Mouse (Mus musculus) myocyte (in vitro differentiated cells): ENCODE data around the gene Vapb. TPM values are rescaled to one million over a fixed set of nuclear protein-coding genes. Genes with fewer than 3 reads are reported as not detected.

Source experiments
- H3K27me3 ChIP-seq: one replicate; pipeline ENCODE4 v1.6.1; 2011; ENCODE audit not compliant: control insufficient read depth, insufficient read depth, insufficient read length
- H3K36me3 ChIP-seq: one replicate; pipeline ENCODE4 v1.6.1; 2011; ENCODE audit not compliant: control insufficient read depth, insufficient read depth
- H3K4me2 ChIP-seq: one replicate; pipeline ENCODE4 v1.6.1; 2011; ENCODE audit warnings: low read depth, control low read depth
- H3K4me3 ChIP-seq: one replicate; pipeline ENCODE4 v1.5.1; 2011; ENCODE audit warnings: mild to moderate bottlenecking, control low read depth, moderate library complexity
- H3K79me2 ChIP-seq: one replicate; pipeline ENCODE4 v1.6.1; 2011; ENCODE audit not compliant: control insufficient read depth, insufficient read depth
- H3ac ChIP-seq: one replicate; pipeline ENCODE4 v1.6.1; 2011; ENCODE audit not compliant: control insufficient read depth, insufficient read length
- CEBPB ChIP-seq: IDR thresholded peaks from 2 replicates; pipeline ENCODE4 v1.6.1; 2011; ENCODE audit warnings: mild to moderate bottlenecking, moderate library complexity; ENCODE audit not compliant: poor library complexity, insufficient read depth, severe bottlenecking
- E2F4 ChIP-seq: IDR thresholded peaks from one replicate; pipeline ENCODE4 v1.6.1; 2011; ENCODE audit warnings: mild to moderate bottlenecking, control low read depth, moderate library complexity; ENCODE audit not compliant: insufficient read depth
- MAX ChIP-seq: IDR thresholded peaks from one replicate; pipeline ENCODE4 v1.6.1; 2011; ENCODE audit warnings: low read depth, mild to moderate bottlenecking, control low read depth
- MYOD1 ChIP-seq, 3 experiments: IDR thresholded peaks; one replicate each; pipeline ENCODE4 v1.6.1; 2011; ENCODE audit warnings: control low read depth in 2 of 3, low read depth in 2 of 3, mild to moderate bottlenecking in 2 of 3, moderate library complexity in 1 of 3; ENCODE audit not compliant: insufficient read length in 2 of 3, control insufficient read depth in 1 of 3
- MYOG ChIP-seq, 3 experiments: IDR thresholded peaks; one replicate each; pipeline ENCODE4 v1.6.1; 2011; ENCODE audit warnings: control low read depth in 2 of 3, low read depth in 2 of 3, mild to moderate bottlenecking in 2 of 3; ENCODE audit not compliant: insufficient read length in 2 of 3, control insufficient read depth in 1 of 3, insufficient read depth in 1 of 3
- POLR2A ChIP-seq: IDR thresholded peaks from one replicate; pipeline ENCODE4 v1.6.1; 2011; ENCODE audit warnings: low read depth, mild to moderate bottlenecking, control low read depth, moderate library complexity; ENCODE audit not compliant: insufficient read length
- POLR2AphosphoS2 ChIP-seq: IDR thresholded peaks from one replicate; pipeline ENCODE4 v1.6.1; 2011; ENCODE audit warnings: low read depth, control low read depth; ENCODE audit not compliant: insufficient read length
- REST ChIP-seq: IDR thresholded peaks from one replicate; pipeline ENCODE4 v1.6.1; 2011; ENCODE audit warnings: mild to moderate bottlenecking, control low read depth, moderate library complexity; ENCODE audit not compliant: insufficient read depth, insufficient read length
- SRF ChIP-seq: IDR thresholded peaks from one replicate; pipeline ENCODE4 v1.6.1; 2011; ENCODE audit warnings: low read depth; ENCODE audit not compliant: control insufficient read depth, insufficient read length
- TCF12 ChIP-seq: IDR thresholded peaks from one replicate; pipeline ENCODE4 v1.6.1; 2011; ENCODE audit warnings: mild to moderate bottlenecking, control low read depth; ENCODE audit not compliant: poor library complexity, insufficient read depth, severe bottlenecking
- TCF3 ChIP-seq: IDR thresholded peaks from one replicate; pipeline ENCODE4 v1.6.1; 2011; ENCODE audit warnings: low read depth, control low read depth; ENCODE audit not compliant: insufficient read length
- USF1 ChIP-seq: IDR thresholded peaks from one replicate; pipeline ENCODE4 v1.6.1; 2011; ENCODE audit warnings: low read depth, mild to moderate bottlenecking, control low read depth, moderate library complexity
- polyA plus RNA-seq: library from polyadenylated mRNA; unstranded; fragments of >200 nt; fragmentation: generic; extraction: Trizol; gene quantifications from one replicate; pipeline ENCODE4 v1.2.1, GENCODE M21; 2012; ENCODE audit warnings: missing spikeins

The Vapb gene
- polyA plus RNA-seq, 1 experiment = 53.8 TPM

- Histone ChIP-seq H3ac (no peak overlapping the region), H3K4me3 (no peak overlapping the region), H3K36me3 (no peaks in the 10 kb centered on the region), H3K4me2 (no peak overlapping the region), H3K79me2 (no peaks in the 10 kb centered on the region), H3K27me3 (no peaks in the 10 kb centered on the region)
- TF ChIP-seq REST (no peak), POLR2AphosphoS2 (no peak), MYOD1 (IDR thresholded peaks at IDR 0.05; ENCODE audit: control insufficient read depth in 1 of 3, insufficient read length in 2 of 3, low read depth in 2 of 3) (no peak), POLR2A (no peak)
These were observed 64.9 kb downstream of the Vapb start for GRCm38 (mm10) chr2:173802176-173802575.

GRCm38 (mm10) chr2:173802956-173803355, 65.6 kb downstream of the Vapb start:
- no peaks in the 10 kb centered on the region for H3K36me3 ChIP-seq
- H3K27me3 ChIP-seq = no peaks in the 10 kb centered on the region
- no peak overlapping the region for H3K4me3 ChIP-seq
- TF ChIP-seq MYOD1 (IDR thresholded peaks at IDR 0.05; ENCODE audit: control insufficient read depth in 1 of 3, insufficient read length in 2 of 3, low read depth in 2 of 3) = no peak
- TF ChIP-seq SRF = no peak
- TF ChIP-seq E2F4 = no peak
- H3K79me2 ChIP-seq = no peaks in the 10 kb centered on the region
- no peak overlapping the region for H3ac ChIP-seq
- H3K4me2 ChIP-seq = no peak overlapping the region

GRCm38 (mm10) chr2:173803827-173804226, 66.5 kb downstream of the Vapb start:
- Histone ChIP-seq H3ac (no peak overlapping the region), H3K79me2 (no peaks in the 10 kb centered on the region), H3K36me3 (no peaks in the 10 kb centered on the region), H3K4me3 (no peak overlapping the region), H3K4me2 (no peak overlapping the region), H3K27me3 (no peaks in the 10 kb centered on the region)
- no peak for TF ChIP-seq MAX
- no peak for TF ChIP-seq REST
- no peak for TF ChIP-seq TCF12
- no peak for TF ChIP-seq POLR2AphosphoS2
- TF ChIP-seq SRF = no peak
- TF ChIP-seq MYOD1 (IDR thresholded peaks at IDR 0.05; ENCODE audit: control insufficient read depth in 1 of 3, insufficient read length in 2 of 3, low read depth in 2 of 3) = no peak
- no peak for TF ChIP-seq MYOG (IDR thresholded peaks at IDR 0.05; ENCODE audit: control insufficient read depth in 1 of 3, insufficient read depth in 1 of 3, insufficient read length in 2 of 3, low read depth in 2 of 3)
- TF ChIP-seq E2F4 = no peak
- TF ChIP-seq USF1 = no peak
- no peak for TF ChIP-seq CEBPB
- no peak for TF ChIP-seq TCF3
- TF ChIP-seq POLR2A = no peak

- no peak overlapping the region for H3K4me3 ChIP-seq
- no peak overlapping the region for H3ac ChIP-seq
- TF ChIP-seq MYOG (IDR thresholded peaks at IDR 0.05; ENCODE audit: control insufficient read depth in 1 of 3, insufficient read depth in 1 of 3, insufficient read length in 2 of 3, low read depth in 2 of 3) = no peak
- TF ChIP-seq USF1 = no peak
- TF ChIP-seq TCF3 = no peak
- no peak for TF ChIP-seq TCF12
- no peak for TF ChIP-seq REST
- no peak for TF ChIP-seq POLR2A
- TF ChIP-seq POLR2AphosphoS2 = no peak
- no peak for TF ChIP-seq MAX
- TF ChIP-seq SRF = no peak
- TF ChIP-seq MYOD1 (IDR thresholded peaks at IDR 0.05; ENCODE audit: control insufficient read depth in 1 of 3, insufficient read length in 2 of 3, low read depth in 2 of 3) = no peak
- TF ChIP-seq E2F4 = no peak
- no peak for TF ChIP-seq CEBPB
- no peak overlapping the region for H3K4me2 ChIP-seq
- no peaks in the 10 kb centered on the region for H3K79me2 ChIP-seq
- no peaks in the 10 kb centered on the region for H3K27me3 ChIP-seq
- no peaks in the 10 kb centered on the region for H3K36me3 ChIP-seq
These were observed 69.3 kb downstream of the Vapb start for GRCm38 (mm10) chr2:173806621-173807020.

- TF ChIP-seq USF1 = no peak
- no peak for TF ChIP-seq POLR2AphosphoS2
- no peak for TF ChIP-seq MAX
- TF ChIP-seq SRF = no peak
- no peak for TF ChIP-seq REST
- no peak for TF ChIP-seq MYOD1 (IDR thresholded peaks at IDR 0.05; ENCODE audit: control insufficient read depth in 1 of 3, insufficient read length in 2 of 3, low read depth in 2 of 3)
- Histone ChIP-seq H3ac (no peak overlapping the region), H3K4me3 (no peak overlapping the region), H3K36me3 (no peaks in the 10 kb centered on the region), H3K27me3 (no peaks in the 10 kb centered on the region), H3K79me2 (no peaks in the 10 kb centered on the region), H3K4me2 (no peak overlapping the region)
These were observed 71.6 kb downstream of the Vapb start for GRCm38 (mm10) chr2:173808942-173809341.
